Mouse (Mus musculus): ENCODE results near the gene Gm28372. TPM values are rescaled to one million over a fixed set of nuclear protein-coding genes. Genes with fewer than 3 reads are reported as not detected.

Gene Gm28372
- polyA plus RNA-seq, 1 experiment from 2014 or later: 0.23 TPM

DNA sequence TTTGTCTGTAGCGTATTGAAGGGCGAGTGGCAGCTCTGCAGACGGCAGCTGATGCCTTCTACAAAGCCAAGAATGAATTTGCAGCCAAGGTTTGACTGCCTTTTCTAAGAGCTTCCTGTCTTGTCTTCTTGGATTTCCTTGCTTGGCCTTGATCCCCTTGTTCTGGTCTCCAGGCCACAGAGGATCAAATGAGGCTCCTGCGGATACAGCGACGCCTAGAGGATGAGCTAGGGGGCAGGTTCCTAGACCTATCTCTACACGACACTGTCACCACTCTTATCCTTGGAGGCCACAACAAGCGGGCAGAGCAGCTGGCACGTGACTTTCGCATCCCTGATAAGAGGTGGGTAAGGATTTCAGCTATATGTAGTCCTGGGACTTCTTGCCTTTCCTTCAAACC lies 37.1 kb downstream of the Gm28372 start:
- Histone ChIP-seq H3K9me3 (ENCODE audit: control insufficient read depth, low read length) (no peaks in the 10 kb centered on the region), H3K4me3 (ENCODE audit: low read depth, low read length) (no peak overlapping the region), H3K4me2 (ENCODE audit: low read depth, low read length) (no peak overlapping the region), H3K4me1 (ENCODE audit: control insufficient read depth, insufficient read depth, low read length) (no peaks in the 10 kb centered on the region), H3K27ac (ENCODE audit: low read depth, low read length) (no peak overlapping the region), H3K27me3 (ENCODE audit: control insufficient read depth, insufficient read depth, low read length) (no peaks in the 10 kb centered on the region), H3K36me3 (ENCODE audit: control insufficient read depth, insufficient read depth, low read length) (peaks cover 46% of the 10 kb centered on the region), H3K9ac (replicated peaks; ENCODE audit: low read depth, low read length) (no peak overlapping the region)
- 90% methylated on average over 10 of the region's 10 CpGs for WGBS
- ATAC-seq (ENCODE audit: low read depth): no peak

DNA sequence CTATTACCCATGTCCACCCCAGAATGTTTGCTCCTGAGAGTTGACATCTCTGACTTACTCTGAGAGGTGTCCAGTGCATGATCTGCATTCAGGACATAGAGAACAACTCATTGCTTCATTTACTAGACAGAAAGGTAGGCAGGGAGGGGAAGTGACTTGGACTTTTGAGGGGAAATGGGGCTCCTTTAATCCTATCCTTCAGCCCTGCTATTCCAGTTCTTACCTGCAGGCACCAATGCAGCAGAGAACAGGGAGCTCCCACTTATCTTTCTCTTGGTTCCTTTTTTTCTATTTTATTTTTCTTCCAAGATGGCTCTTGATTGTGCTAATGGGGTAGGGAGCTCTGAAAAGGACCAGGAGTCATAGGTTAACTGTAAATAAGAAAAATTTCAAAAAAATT lies 43.4 kb downstream of the Gm28372 start:
- Histone ChIP-seq H3K36me3 (ENCODE audit: control insufficient read depth, insufficient read depth, low read length) (peaks cover 6% of the 10 kb centered on the region; the same call in 1 of the 2 replicates), H3K4me1 (ENCODE audit: control insufficient read depth, insufficient read depth, low read length) (0 out of 2 replicates have a peak, but pooled peaks cover 12% of the 10 kb centered on the region), H3K27ac (ENCODE audit: low read depth, low read length) (no peak overlapping the region), H3K4me2 (ENCODE audit: low read depth, low read length) (no peak overlapping the region), H3K4me3 (ENCODE audit: low read depth, low read length) (no peak overlapping the region), H3K9ac (replicated peaks; ENCODE audit: low read depth, low read length) (no peak overlapping the region), H3K27me3 (ENCODE audit: control insufficient read depth, insufficient read depth, low read length) (no peaks in the 10 kb centered on the region), H3K9me3 (ENCODE audit: control insufficient read depth, low read length) (no peaks in the 10 kb centered on the region)
- no peak for ATAC-seq (ENCODE audit: low read depth)

DNA sequence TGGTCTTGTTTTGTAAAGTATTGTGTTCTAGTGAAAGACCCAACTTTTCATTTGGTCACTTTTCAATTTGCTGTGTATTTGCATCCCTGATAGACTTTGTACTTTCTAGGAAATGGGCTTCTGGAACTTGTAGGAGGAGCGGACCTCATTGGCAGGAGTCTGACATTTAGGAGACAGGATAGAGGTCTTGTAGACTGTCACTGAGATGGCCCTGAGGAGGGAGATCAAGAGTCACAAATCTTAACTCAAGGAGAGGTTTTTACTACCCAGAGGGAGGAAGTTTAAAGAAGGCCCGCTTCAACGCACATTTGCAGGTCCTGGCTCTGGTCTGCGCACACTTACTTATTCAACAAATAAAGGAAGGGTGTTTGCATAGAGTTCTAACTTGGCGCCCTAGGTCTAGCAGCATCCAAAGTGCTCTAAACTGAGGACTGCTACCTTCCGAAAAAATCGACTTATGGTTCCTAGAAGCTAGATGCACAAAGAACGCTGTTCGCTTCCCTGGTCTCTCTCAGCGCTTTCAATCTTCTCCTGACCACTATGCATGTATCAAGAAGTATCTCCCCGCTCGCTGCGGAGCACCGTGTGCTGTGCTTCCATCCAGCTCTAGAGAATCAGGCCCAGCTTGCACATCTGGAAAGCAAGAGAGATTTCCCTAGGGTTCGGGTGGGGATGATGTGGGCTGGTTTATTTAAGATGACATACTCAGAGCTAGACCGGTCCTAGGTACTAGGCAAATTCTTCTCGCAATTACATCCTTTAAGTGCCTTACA lies 44.2 kb downstream of the Gm28372 start:
- Histone ChIP-seq H3K9ac (replicated peaks; ENCODE audit: low read depth, low read length) (peak overlapping the region; percentile 88; the same call in 1 of the 2 replicates), H3K4me2 (ENCODE audit: low read depth, low read length) (peak overlapping the region; percentile 93), H3K27ac (ENCODE audit: low read depth, low read length) (no peak overlapping the region), H3K36me3 (ENCODE audit: control insufficient read depth, insufficient read depth, low read length) (no peaks in the 10 kb centered on the region), H3K4me1 (ENCODE audit: control insufficient read depth, insufficient read depth, low read length) (0 out of 2 replicates have a peak, but pooled peaks cover 14% of the 10 kb centered on the region), H3K27me3 (ENCODE audit: control insufficient read depth, insufficient read depth, low read length) (no peaks in the 10 kb centered on the region), H3K4me3 (ENCODE audit: low read depth, low read length) (peak overlapping the region; percentile 91), H3K9me3 (ENCODE audit: control insufficient read depth, low read length) (no peaks in the 10 kb centered on the region)
- WGBS: 9% methylated on average over 17 of the region's 17 CpGs
- no peak for ATAC-seq (ENCODE audit: low read depth)

DNA sequence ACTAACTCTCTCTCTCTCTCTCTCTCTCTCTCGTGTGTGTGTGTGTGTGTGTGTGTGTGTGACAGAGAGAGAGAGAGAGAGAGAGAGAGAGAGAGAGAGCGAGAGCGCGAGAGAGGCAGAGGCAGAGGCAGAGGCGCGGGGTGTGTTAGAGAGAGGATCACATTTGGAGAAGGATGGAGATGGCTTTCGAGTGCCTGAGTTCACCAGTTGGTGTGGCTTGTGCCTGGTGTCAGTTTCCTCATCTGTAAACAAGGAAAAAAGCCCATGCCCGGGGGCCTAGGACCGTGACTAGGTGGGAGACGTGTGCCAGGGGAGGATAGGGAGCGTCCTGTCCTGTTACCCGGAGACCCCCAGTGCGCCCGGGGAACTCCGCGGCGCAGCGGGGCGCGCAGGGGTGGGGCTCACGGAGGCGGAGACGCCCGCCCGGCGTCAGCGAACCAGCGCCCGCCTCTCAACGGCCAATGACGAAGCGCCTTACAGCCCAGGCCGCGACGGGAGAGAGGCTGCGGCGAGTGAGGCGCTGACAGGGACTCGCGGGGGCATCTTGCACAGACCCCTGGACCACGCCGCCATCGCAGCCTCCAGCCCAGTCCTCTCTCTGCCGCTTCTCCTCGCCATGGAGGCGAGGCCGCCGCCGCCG lies 44.9 kb downstream of the Gm28372 start, which contains the start of gene Ptpra:
Ptpra (plus strand) TSS at position 485 of the 640 bp plus-strand sequence.
- H3K36me3 ChIP-seq (ENCODE audit: control insufficient read depth, insufficient read depth, low read length): no peaks in the 10 kb centered on the region
- peak within 1 kb of the TSS; percentile 91 for H3K4me3 ChIP-seq (ENCODE audit: low read depth, low read length)
- peak; percentile 98 for ATAC-seq (ENCODE audit: low read depth)
- H3K4me1 ChIP-seq (ENCODE audit: control insufficient read depth, insufficient read depth, low read length): 0 out of 2 replicates have a peak, but pooled peaks cover 14% of the 10 kb centered on the region
- peak within 1 kb of the TSS; percentile 88 for H3K9ac ChIP-seq (replicated peaks; ENCODE audit: low read depth, low read length)
- no peaks in the 10 kb centered on the region for H3K27me3 ChIP-seq (ENCODE audit: control insufficient read depth, insufficient read depth, low read length)
- peak within 1 kb of the TSS; percentile 93 for H3K4me2 ChIP-seq (ENCODE audit: low read depth, low read length)
- H3K27ac ChIP-seq (ENCODE audit: low read depth, low read length): peak within 1 kb of the TSS; percentile 80
- under 1% methylated on average over 41 of the region's 50 CpGs for WGBS
- no peaks in the 10 kb centered on the region for H3K9me3 ChIP-seq (ENCODE audit: control insufficient read depth, low read length)

DNA sequence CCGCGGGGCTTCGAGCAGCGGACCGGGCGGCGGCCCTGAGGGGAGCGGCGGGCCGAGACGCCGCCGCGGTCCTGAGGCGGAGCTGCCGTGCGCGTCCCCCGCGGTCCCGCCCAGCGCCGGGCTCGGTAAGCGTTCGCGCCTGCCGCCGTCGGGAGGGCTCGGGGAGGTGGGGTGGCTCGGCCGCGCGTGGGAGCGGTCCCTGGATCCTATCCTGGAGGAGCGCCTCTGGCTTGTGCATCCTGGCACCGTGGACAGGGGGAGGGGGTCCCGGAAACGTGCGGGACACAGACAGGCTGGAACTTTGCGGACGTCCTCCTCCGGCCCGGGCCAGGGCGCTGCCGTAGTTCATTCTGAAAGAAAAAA lies 45.4 kb downstream of the Gm28372 start:
- H3K9me3 ChIP-seq (ENCODE audit: control insufficient read depth, low read length): no peaks in the 10 kb centered on the region
- ATAC-seq (ENCODE audit: low read depth): peak; percentile 85
- H3K4me3 ChIP-seq (ENCODE audit: low read depth, low read length): peak overlapping the region; percentile 91
- H3K4me2 ChIP-seq (ENCODE audit: low read depth, low read length): peak overlapping the region; percentile 93
- peak overlapping the region; percentile 88 for H3K9ac ChIP-seq (replicated peaks; ENCODE audit: low read depth, low read length)
- H3K4me1 ChIP-seq (ENCODE audit: control insufficient read depth, insufficient read depth, low read length): 0 out of 2 replicates have a peak, but pooled peaks cover 14% of the 10 kb centered on the region
- no peaks in the 10 kb centered on the region for H3K27me3 ChIP-seq (ENCODE audit: control insufficient read depth, insufficient read depth, low read length)
- H3K27ac ChIP-seq (ENCODE audit: low read depth, low read length): peak overlapping the region; percentile 80
- WGBS: under 1% methylated on average over 29 of the region's 47 CpGs
- H3K36me3 ChIP-seq (ENCODE audit: control insufficient read depth, insufficient read depth, low read length): no peaks in the 10 kb centered on the region

DNA sequence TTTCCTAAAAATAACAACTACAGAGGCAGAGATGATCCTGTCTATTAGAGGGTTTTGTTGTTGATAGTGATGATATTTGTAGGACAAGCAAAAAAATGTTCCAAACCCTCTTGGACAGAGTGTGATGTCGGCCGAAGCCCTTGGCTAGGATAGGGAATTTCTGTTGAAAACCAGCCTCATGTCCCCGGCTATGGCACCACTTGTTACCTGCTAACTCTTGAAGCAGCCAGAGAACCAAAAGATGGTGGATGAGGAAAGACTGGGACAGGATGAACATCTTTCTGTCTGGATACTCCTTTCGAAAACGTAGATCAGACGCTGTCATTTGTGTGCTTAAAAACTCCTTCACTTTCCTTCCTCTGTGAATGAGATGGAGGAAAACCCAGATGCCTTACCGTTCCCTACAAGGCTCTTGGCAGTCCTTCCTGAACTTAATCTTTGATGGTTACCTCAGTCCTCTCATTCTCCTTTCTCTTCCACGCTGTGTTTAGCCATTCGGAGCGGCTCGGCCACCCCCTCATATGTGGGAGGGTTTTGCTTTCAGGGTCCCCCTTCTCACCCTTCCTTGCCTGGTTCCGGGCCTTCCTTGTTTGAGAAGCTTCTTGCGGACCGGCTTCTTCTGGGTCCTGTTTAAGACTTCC lies 46.2 kb downstream of the Gm28372 start:
- H3K36me3 ChIP-seq (ENCODE audit: control insufficient read depth, insufficient read depth, low read length): no peaks in the 10 kb centered on the region
- H3K4me1 ChIP-seq (ENCODE audit: control insufficient read depth, insufficient read depth, low read length): 0 out of 2 replicates have a peak, but pooled peaks cover 14% of the 10 kb centered on the region
- no peaks in the 10 kb centered on the region for H3K9me3 ChIP-seq (ENCODE audit: control insufficient read depth, low read length)
- no peak overlapping the region for H3K27ac ChIP-seq (ENCODE audit: low read depth, low read length)
- WGBS: 76% methylated on average over 14 of the region's 14 CpGs
- peak overlapping the region; percentile 88 for H3K9ac ChIP-seq (replicated peaks; ENCODE audit: low read depth, low read length)
- H3K4me2 ChIP-seq (ENCODE audit: low read depth, low read length): peak overlapping the region; percentile 93
- H3K27me3 ChIP-seq (ENCODE audit: control insufficient read depth, insufficient read depth, low read length): no peaks in the 10 kb centered on the region
- no peak for ATAC-seq (ENCODE audit: low read depth)
- peak overlapping the region; percentile 91 for H3K4me3 ChIP-seq (ENCODE audit: low read depth, low read length)

DNA sequence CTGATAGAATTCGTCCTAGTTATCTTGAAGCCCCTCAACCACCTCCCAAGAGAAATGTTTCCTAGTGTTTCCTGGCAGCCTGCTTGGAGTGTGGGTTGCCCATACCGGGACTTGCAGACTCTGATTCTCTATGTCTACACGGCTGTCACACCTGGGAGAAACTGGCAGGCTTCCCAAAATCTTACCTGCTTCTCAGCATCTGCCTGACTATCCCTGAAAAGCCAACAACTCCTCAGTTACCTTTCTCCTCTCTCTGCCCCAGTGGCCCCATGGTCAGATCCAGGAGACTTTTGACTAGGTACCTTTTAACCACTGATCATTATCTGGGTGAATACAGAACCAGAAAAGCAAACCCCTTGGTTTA lies 46.7 kb downstream of the Gm28372 start:
- Histone ChIP-seq H3K9me3 (ENCODE audit: control insufficient read depth, low read length) (no peaks in the 10 kb centered on the region), H3K4me3 (ENCODE audit: low read depth, low read length) (no peak overlapping the region), H3K4me1 (ENCODE audit: control insufficient read depth, insufficient read depth, low read length) (0 out of 2 replicates have a peak, but pooled peaks cover 14% of the 10 kb centered on the region), H3K27me3 (ENCODE audit: control insufficient read depth, insufficient read depth, low read length) (no peaks in the 10 kb centered on the region), H3K4me2 (ENCODE audit: low read depth, low read length) (peak overlapping the region; percentile 93), H3K9ac (replicated peaks; ENCODE audit: low read depth, low read length) (no peak overlapping the region), H3K36me3 (ENCODE audit: control insufficient read depth, insufficient read depth, low read length) (no peaks in the 10 kb centered on the region), H3K27ac (ENCODE audit: low read depth, low read length) (no peak overlapping the region)
- WGBS: 73% methylated on average over 3 of the region's 3 CpGs
- no peak for ATAC-seq (ENCODE audit: low read depth)

DNA sequence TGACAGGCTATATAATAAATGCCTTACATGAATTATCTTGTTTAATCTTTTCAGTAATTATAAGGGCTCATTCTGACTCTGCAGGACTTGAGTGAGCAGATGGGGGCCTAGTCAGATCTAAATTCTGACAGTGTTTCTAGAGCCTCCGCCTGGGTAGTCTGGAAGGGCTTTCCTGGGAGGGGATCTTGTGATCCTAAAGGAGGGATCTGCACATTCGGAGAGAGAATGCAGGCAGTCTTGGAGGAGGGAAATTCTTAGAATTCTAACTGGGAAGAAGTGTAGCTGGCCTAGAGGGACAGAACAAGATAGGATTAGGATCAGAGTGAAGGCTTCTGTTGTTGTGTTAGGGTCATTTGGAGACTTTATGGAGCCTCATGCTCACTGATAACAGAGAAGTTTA lies 47.2 kb downstream of the Gm28372 start:
- Histone ChIP-seq H3K4me1 (ENCODE audit: control insufficient read depth, insufficient read depth, low read length) (0 out of 2 replicates have a peak, but pooled peaks cover 14% of the 10 kb centered on the region), H3K4me2 (ENCODE audit: low read depth, low read length) (no peak overlapping the region)
- WGBS: 73% methylated on average over 2 of the region's 2 CpGs

DNA sequence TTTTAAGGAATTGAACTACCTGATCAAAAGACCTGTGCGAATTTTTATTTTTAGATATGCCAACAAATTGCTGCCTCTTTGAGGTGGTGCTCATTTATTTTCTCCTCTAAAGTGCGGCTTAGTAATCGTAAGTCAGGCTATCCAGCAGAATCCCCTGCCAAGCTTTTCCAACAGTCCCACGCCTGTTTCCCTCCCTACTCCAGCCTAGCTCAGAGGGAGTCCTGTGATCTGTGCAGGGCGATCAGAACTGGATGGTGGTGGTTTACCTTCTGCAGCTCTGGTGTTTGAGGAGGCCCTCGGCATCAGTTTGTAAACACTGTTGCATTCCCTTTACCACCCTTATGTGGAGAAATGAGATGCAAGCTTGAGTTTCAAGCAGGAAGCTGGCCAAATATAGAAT lies 48.4 kb downstream of the Gm28372 start:
- 71% methylated on average over 6 of the region's 6 CpGs for WGBS
- Histone ChIP-seq H3K4me2 (ENCODE audit: low read depth, low read length) (no peak overlapping the region), H3K27ac (ENCODE audit: low read depth, low read length) (no peak overlapping the region), H3K36me3 (ENCODE audit: control insufficient read depth, insufficient read depth, low read length) (no peaks in the 10 kb centered on the region), H3K9ac (replicated peaks; ENCODE audit: low read depth, low read length) (no peak overlapping the region), H3K9me3 (ENCODE audit: control insufficient read depth, low read length) (no peaks in the 10 kb centered on the region), H3K4me3 (ENCODE audit: low read depth, low read length) (no peak overlapping the region), H3K4me1 (ENCODE audit: control insufficient read depth, insufficient read depth, low read length) (0 out of 2 replicates have a peak, but pooled peaks cover 14% of the 10 kb centered on the region), H3K27me3 (ENCODE audit: control insufficient read depth, insufficient read depth, low read length) (no peaks in the 10 kb centered on the region)
- no peak for ATAC-seq (ENCODE audit: low read depth)

More for the DNA sequence above, 47.2 kb downstream of the Gm28372 start:
- Histone ChIP-seq H3K9ac (replicated peaks; ENCODE audit: low read depth, low read length) (no peak overlapping the region), H3K36me3 (ENCODE audit: control insufficient read depth, insufficient read depth, low read length) (no peaks in the 10 kb centered on the region), H3K9me3 (ENCODE audit: control insufficient read depth, low read length) (no peaks in the 10 kb centered on the region), H3K27me3 (ENCODE audit: control insufficient read depth, insufficient read depth, low read length) (no peaks in the 10 kb centered on the region), H3K4me3 (ENCODE audit: low read depth, low read length) (no peak overlapping the region), H3K27ac (ENCODE audit: low read depth, low read length) (no peak overlapping the region)
- no peak for ATAC-seq (ENCODE audit: low read depth)
